Mouse (Mus musculus) myocyte (in vitro differentiated cells): ENCODE data around the gene Zdhhc7.

ENCODE experiments used
- MAX ChIP-seq: IDR thresholded peaks from one replicate; pipeline ENCODE4 v1.6.1; 2011; ENCODE audit warnings: low read depth, mild to moderate bottlenecking, control low read depth
- MYOD1 ChIP-seq, 3 experiments: IDR thresholded peaks; one replicate each; pipeline ENCODE4 v1.6.1; 2011; ENCODE audit warnings: control low read depth in 2 of 3, low read depth in 2 of 3, mild to moderate bottlenecking in 2 of 3, moderate library complexity in 1 of 3; ENCODE audit not compliant: insufficient read length in 2 of 3, control insufficient read depth in 1 of 3
- POLR2A ChIP-seq: IDR thresholded peaks from one replicate; pipeline ENCODE4 v1.6.1; 2011; ENCODE audit warnings: low read depth, mild to moderate bottlenecking, control low read depth, moderate library complexity; ENCODE audit not compliant: insufficient read length
- REST ChIP-seq: IDR thresholded peaks from one replicate; pipeline ENCODE4 v1.6.1; 2011; ENCODE audit warnings: mild to moderate bottlenecking, control low read depth, moderate library complexity; ENCODE audit not compliant: insufficient read depth, insufficient read length
- TCF12 ChIP-seq: IDR thresholded peaks from one replicate; pipeline ENCODE4 v1.6.1; 2011; ENCODE audit warnings: mild to moderate bottlenecking, control low read depth; ENCODE audit not compliant: poor library complexity, insufficient read depth, severe bottlenecking

GRCm38 (mm10) chr8:120144652-120145301 lies 43.5 kb upstream of the Zdhhc7 start:
- TF ChIP-seq POLR2A (no peak), TCF12 (no peak), MYOD1 (IDR thresholded peaks at IDR 0.05; ENCODE audit: control insufficient read depth in 1 of 3, insufficient read length in 2 of 3, low read depth in 2 of 3) (no peak), REST (no peak), MAX (no peak)
